Mouse (Mus musculus) lung, postnatal 14 days (tissue): ENCODE data around the gene Nr2e1.

ENCODE experiments used
- DNase-seq: peaks from one replicate; pipeline ENCODE4 v3.0.0; 2021

The Nr2e1 gene

DNA sequence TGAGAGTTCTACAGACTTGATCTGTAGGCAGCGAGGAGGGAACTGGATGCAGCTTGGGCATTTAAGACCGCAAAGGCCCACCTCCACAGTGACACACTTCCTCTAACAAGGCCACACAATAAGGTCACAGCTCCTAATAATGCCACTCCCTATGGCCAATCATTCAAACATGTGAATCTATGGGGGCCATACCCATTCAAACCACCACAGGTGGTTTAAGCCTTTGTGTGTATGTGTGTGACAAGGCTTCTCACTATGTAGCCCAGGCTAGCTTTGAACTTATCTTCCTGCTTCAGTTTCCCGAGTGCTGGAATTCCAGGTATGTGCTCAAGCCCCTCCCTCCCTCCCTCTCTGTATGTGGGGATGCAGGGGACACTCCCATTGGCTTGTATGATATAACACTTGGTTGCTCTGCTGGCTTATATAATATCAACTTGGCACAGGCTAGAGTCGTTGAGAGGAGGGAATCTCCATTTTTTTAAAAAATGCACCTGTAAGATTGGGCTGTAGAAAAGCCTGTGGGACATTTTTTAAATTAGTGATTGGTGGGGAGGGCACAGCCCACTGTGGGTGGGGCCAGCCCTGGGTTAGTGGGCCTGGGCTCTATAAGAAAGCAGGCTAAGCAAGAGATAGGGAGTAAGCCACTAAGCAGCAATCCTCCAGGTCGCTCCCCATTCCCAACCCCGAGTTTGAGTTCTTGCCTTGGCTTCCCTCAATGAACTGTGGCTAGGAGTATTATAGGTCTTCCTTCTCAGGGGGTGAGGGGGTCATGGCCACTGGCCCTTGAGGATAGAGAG is 37.5 kb downstream of the Nr2e1 start:
- DNase-seq = no peak

DNA sequence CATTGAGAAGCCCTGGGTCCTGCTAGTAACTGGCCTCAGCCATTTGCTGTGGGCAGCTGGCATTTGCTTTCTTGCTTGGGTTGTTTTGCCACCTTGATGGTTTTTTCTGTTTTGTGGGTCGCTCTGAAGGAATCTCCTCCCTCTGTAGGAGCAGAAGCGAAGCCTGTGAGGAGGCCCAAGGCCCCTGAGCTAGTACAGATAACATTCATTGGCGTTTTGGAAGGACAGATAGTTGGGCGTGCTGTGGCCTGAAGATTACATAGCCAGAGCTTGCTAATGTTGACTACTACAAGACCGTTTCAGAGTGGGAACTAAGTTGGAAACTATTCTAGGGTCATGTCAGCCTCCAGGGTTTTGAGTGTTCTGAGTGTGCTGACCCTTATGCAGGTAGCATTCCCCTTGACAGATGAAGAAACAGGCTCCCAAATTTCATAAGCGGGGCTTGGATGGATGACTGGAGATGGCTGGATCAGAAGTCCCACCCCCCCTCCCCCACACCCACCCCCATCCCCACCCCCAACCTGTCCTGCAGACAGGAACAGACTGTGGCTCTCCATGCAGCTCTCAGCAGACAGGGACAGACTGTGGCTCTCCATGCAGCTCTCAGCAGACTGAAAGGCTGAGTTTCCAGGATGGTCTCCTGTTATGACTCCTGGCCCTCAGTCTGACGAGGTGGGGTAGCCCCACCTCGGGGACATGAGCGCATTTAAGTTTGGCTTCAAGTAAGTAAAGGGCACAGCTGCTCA is 45.7 kb downstream of the Nr2e1 start:
- DNase-seq = no peak

DNA sequence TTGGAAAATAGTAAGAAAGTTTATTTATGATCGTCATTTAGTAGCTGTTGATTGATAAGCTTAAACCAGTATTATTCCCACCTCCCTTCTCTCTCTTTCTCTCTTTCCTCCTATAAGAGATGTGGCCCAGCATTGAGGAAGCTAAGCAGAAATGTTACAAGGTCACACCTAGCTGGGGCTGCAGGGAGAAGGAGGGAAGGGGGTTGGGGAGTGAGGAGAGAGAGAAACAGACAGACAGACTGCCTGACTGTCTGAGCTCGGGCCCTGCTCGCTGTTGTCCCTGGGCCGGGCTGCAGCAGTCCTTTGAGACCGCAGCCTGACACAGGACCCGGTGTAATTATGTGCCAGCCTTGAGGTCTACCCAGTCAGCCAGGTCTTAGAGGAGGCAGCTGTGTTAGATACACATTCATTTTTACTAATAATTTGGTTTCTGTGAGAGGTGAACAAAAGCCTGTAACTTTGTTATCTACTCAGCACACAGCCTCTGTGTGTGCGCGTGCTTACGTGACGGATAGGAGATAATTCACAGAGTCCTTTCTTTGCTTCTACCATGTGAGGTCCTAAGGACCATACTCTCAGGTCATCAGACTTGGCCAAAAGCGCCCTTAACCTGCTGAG is 49.5 kb downstream of the Nr2e1 start:
- DNase-seq = no peak

DNA sequence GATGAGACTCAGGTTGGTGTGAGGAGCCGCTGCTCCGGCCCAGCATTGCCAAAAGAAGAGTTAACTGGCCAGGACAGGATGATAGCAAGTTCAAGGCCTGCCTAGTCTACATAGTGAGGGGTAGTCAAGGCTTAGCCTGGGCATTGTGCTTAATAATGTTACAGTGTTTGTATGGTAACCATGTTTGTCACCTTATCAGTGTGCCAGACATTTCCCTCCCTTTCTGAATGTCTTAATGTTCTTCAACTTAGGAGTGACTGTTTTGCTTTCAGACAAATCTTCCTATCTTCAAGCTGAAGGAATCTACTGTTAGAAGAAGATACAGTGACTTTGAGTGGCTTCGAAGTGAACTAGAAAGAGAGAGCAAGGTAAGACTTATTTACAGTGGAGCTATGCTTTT is 57.8 kb downstream of the Nr2e1 start:
- DNase-seq = no peak

DNA sequence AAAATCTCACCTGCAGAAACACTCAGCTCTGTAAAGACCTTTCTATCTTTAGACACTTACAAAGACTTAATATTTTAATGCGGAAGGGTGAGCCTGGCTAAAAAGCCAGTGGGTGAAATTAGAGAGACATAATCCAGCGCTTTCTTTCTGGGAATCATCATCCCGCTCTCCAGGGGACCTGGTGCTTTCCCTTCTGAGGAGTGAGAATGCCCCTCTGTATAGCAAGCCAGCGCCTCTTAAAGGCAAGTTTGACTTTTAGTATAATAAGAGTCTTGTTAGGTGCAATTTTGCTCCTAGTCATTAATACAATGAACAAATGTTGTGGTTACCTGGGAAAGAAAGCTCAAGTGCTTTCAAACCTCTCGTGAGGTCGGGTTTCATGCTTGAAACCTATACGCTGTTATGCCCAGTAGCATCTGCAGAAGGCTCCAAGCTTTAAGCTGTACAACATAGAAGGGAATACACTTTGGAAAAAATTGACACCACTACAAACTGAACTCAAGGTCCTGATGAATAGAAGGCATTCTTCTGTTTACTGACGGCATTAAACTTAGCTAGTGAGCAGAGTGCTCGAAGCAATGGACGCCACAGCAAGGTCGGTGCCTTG is 59.8 kb downstream of the Nr2e1 start:
- DNase-seq = no peak

DNA sequence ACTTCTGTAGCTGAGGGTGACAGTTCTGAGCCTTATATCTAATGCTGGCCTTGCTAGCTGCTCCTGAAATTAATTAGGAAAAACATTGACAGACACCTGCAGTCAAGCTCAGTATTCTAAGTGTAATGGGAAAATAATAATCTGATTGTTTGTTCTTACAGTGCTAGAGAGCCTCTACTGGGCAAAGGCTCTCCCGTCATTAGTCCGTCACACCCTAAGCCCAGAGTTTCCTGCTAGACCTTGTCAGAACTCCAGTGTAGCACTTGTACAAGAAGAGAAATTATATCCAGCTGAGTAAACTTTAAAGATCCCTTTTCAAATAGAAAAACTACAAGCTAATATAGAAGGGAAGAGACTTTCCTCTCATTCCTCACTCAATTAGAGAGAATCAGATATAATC is 60.5 kb downstream of the Nr2e1 start:
- no peak for DNase-seq

DNA sequence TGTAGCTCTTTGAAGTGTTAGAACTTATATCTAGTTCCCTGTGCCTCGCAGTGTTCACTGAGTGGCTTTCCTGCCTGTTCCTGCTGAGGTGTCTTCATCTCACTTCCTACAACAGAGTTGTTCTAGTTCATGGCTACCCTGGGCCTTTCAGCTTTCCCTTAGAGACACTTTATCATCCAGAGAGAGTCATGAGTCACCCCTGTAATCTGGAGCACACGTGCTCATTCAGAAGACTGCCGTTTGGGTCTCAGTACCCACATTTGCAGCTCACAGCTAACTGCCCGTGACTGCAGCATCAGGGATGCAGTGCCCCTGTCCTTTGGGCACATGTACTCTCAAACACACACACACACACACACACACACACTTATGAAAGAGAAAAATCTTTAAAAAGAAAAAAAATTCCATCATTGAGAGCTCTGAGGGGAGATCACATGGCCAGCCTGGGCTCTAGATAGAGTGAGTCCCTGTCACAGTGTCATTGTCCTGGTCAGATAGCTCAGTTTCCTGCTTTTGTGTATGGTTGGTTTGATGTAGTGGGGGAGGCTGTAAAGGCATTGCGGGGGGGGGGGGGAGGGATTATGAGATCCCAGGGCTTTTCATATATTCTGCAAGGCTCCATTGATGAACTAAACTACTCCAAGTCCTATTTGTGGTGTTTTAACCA is 62.0 kb downstream of the Nr2e1 start:
- DNase-seq = no peak

DNA sequence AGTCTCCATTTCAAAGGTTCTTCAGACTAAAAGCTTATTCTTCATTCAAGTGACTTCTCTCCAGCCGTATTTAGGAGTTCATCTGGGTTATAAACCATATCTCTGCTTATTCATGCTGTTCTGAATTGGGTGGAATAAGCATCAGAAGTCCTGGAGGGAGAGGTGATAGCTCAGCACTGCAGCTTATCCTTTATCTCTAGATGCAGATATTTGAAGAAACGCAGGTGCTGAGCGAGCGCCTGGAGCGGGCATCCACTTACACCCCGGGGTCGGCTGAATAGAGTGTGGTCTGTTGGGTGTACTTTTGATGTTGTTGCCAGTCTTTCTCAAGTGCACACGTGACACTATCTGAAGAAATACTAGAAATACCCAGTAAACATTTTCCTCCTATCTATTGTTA is 65.1 kb downstream of the Nr2e1 start:
- no peak for DNase-seq

DNA sequence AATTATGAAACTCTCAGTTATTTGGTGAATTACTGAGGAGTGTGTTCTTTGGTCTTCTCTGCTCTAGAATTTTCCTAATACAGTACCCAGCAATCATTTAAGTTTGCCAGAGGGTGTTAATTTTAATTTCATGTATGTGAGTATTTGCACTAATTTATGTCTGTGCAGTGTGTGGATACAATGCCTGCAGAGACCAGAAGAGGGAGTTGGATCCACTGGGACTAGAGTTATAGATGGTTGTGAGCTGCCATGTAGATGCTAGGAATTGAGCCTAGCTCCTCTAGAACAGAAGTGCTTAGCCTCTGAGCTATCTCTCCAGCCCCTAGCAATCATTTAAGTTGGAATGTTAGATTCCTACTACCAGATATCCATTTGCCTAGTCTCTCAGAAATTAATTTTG is 69.3 kb downstream of the Nr2e1 start:
- DNase-seq = no peak
